Mouse (Mus musculus): Measurements from ENCODE around the gene Ptpn11.

The Ptpn11 gene

DNA sequence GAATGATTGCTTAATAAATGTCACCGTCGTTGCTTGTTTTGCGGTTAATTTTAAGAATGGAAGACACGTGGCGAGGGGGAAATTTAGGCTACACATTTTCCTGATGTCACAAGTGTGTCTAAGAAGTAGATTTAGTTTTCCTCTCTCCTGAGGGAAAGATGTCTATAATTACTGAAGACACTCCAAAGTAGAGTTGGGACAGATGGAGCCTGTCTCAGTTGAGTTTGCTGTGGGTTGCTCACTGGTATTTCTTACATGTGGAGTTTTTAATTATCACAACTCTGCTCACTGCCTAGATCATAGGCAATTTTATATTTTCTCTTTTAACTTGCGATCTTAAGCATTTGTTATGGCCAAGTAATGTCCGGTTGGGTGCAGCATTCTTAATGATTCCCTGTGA is 108.6 kb downstream of the Ptpn11 start:
- no peak for DNase-seq (ENCODE audit: low read depth, low spot score)

GRCm38 (mm10) chr5:121081754-121082153 is 109.4 kb downstream of the Ptpn11 start:
- DNase-seq (ENCODE audit: low read depth, low spot score), result no peak

All from skeletal muscle tissue, adult 2 months (tissue).